Mouse (Mus musculus) brain, embryonic 14.5 days (tissue): Measurements from ENCODE around the gene Ccnd2.

Experiments
- CTCF ChIP-seq: fragments of 200-500 bp; IDR thresholded peaks from 2 replicates; pipeline ENCODE4 v1.5.1; 2012; ENCODE audit warnings: inconsistent platforms, mild to moderate bottlenecking, moderate library complexity, borderline replicate concordance; ENCODE audit not compliant: insufficient read depth, insufficient read length; ENCODE audit errors: extremely low read depth
- POLR2A ChIP-seq: fragments of 200-500 bp; IDR thresholded peaks from 2 replicates; pipeline ENCODE4 v1.6.1; 2012; ENCODE audit warnings: mild to moderate bottlenecking, inconsistent platforms, borderline replicate concordance; ENCODE audit not compliant: poor library complexity, insufficient read depth, insufficient read length, severe bottlenecking; ENCODE audit errors: extremely low read depth

GRCm38 (mm10) chr6:127104396-127105029 lies 47.5 kb downstream of the Ccnd2 start:
- no peak for TF ChIP-seq CTCF
- TF ChIP-seq POLR2A, result no peak
